Comparison of ENCODE assay signal across 27 mouse cellular contexts in the genomic region with DNA sequence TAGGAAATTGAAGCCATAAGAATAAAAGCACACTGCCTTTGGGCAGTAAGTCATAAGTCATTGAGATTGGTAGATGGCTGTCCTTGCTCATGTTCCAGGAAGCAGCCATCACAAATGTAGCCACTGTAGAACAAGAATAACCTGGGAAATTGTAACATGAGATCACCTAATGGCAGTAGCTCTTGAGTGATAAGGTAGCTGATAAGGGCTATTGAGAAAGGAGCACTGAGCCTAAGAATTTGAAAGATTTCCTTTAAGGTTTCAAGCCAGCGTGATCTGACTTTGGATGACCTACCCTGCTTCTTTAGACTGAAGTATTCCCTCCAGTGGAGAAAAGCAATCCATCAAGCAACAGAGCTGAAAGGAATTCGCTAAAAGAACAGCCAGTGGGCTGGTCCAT.
DNase-seq lines count a peak whose midpoint lies in the region; ATAC-seq and TF ChIP-seq lines count a peak whose summit lies in the region.
"Had no signal": no experiment of that assay in that cellular context is flagged by ENCODE, and none has a peak within 500 bp of the region (broad histone marks: within the 10 kb centered on the region; RNA-seq: fewer than 3 reads in every experiment).

No protein-coding gene starts in this region.

- no peak overlapping the region for H3K27ac ChIP-seq in lung, embryonic 14.5 days (ENCODE audit: low read depth)
- no peak overlapping the region for H3K27ac ChIP-seq in lung, postnatal 0 days (ENCODE audit: low read length)
- no peak overlapping the region for H3K27ac ChIP-seq in stomach, postnatal 0 days (replicated peaks)
- no peak overlapping the region for H3K27ac ChIP-seq in midbrain, embryonic 15.5 days
- H3K27ac ChIP-seq: embryonic facial prominence, embryonic 13.5 days; forebrain, embryonic 10.5 days; forebrain, embryonic 15.5 days; heart, adult 2 months; heart, embryonic 13.5 days; hindbrain, embryonic 10.5 days; limb, embryonic 10.5 days; limb, embryonic 15.5 days; liver, embryonic 13.5 days; midbrain, embryonic 12.5 days; stomach, embryonic 15.5 days had no signal

- no peak overlapping the region for H3K4me2 ChIP-seq in lung, embryonic 14.5 days
- no peak overlapping the region for H3K4me2 ChIP-seq in lung, postnatal 0 days (replicated peaks; ENCODE audit: low read depth, low read length)
- H3K4me2 ChIP-seq in stomach, postnatal 0 days (replicated peaks; ENCODE audit: low read depth): no peak overlapping the region
- no peak overlapping the region for H3K4me2 ChIP-seq in midbrain, embryonic 15.5 days
- H3K4me2 ChIP-seq: embryonic facial prominence, embryonic 13.5 days; forebrain, embryonic 15.5 days; heart, embryonic 13.5 days; limb, embryonic 15.5 days; liver, embryonic 13.5 days; midbrain, embryonic 12.5 days; stomach, embryonic 15.5 days had no signal

- no peaks in the 10 kb centered on the region for H3K4me1 ChIP-seq in lung, embryonic 14.5 days (ENCODE audit: insufficient read depth)
- no peaks in the 10 kb centered on the region for H3K4me1 ChIP-seq in lung, postnatal 0 days (ENCODE audit: insufficient read depth, low read depth, low read length)
- no peaks in the 10 kb centered on the region for H3K4me1 ChIP-seq in stomach, postnatal 0 days (replicated peaks; ENCODE audit: control insufficient read depth, insufficient read depth)
- peaks cover 3% of the 10 kb centered on the region; the same call in 1 of the 2 replicates for H3K4me1 ChIP-seq in midbrain, embryonic 15.5 days
- H3K4me1 ChIP-seq: embryonic facial prominence, embryonic 13.5 days; hindbrain, embryonic 10.5 days; limb, embryonic 15.5 days; liver, embryonic 13.5 days; midbrain, embryonic 12.5 days; stomach, embryonic 15.5 days had no signal

- 0 out of 2 replicates have a peak, but pooled peaks have one; percentile 3 for TF ChIP-seq CTCF in lung, embryonic 14.5 days (IDR thresholded peaks at IDR 0.05; ENCODE audit: low read depth)
- TF ChIP-seq CTCF in lung, postnatal 0 days (IDR thresholded peaks at IDR 0.05): no peak
- no peak for TF ChIP-seq CTCF in stomach, postnatal 0 days (IDR thresholded peaks at IDR 0.05; ENCODE audit: low read depth)

- H3K36me3 ChIP-seq in lung, embryonic 14.5 days (ENCODE audit: insufficient read depth): no peaks in the 10 kb centered on the region
- H3K36me3 ChIP-seq in lung, postnatal 0 days (ENCODE audit: insufficient read depth, low read length): no peaks in the 10 kb centered on the region
- H3K36me3 ChIP-seq in stomach, postnatal 0 days (ENCODE audit: control insufficient read depth, insufficient read depth, low read length): no peaks in the 10 kb centered on the region
- no peaks in the 10 kb centered on the region for H3K36me3 ChIP-seq in midbrain, embryonic 15.5 days (replicated peaks)
- H3K36me3 ChIP-seq: embryonic facial prominence, embryonic 13.5 days; forebrain, embryonic 10.5 days; forebrain, embryonic 15.5 days; heart, embryonic 13.5 days; hindbrain, embryonic 10.5 days; limb, embryonic 10.5 days; limb, embryonic 15.5 days; liver, embryonic 13.5 days; midbrain, embryonic 12.5 days; stomach, embryonic 15.5 days had no signal

- 17% methylated on average over 2 of the region's 2 CpGs for WGBS in lung, embryonic 14.5 days
- WGBS in lung, postnatal 0 days: 8% methylated on average over 2 of the region's 2 CpGs
- 9% methylated on average over 2 of the region's 2 CpGs for WGBS in stomach, postnatal 0 days
- WGBS in midbrain, embryonic 15.5 days: 82% methylated on average over 2 of the region's 2 CpGs

- H3K9ac ChIP-seq in lung, embryonic 14.5 days: no peak overlapping the region
- H3K9ac ChIP-seq in lung, postnatal 0 days (replicated peaks; ENCODE audit: low read depth): no peak overlapping the region
- H3K9ac ChIP-seq in stomach, postnatal 0 days (ENCODE audit: low read length): no peak overlapping the region
- H3K9ac ChIP-seq in midbrain, embryonic 15.5 days: no peak overlapping the region
- H3K9ac ChIP-seq: embryonic facial prominence, embryonic 13.5 days; forebrain, embryonic 15.5 days; heart, embryonic 13.5 days; limb, embryonic 15.5 days; liver, embryonic 13.5 days; midbrain, embryonic 12.5 days; stomach, embryonic 15.5 days had no signal

- H3K9me3 ChIP-seq in lung, embryonic 14.5 days (ENCODE audit: low read depth, low read length): no peaks in the 10 kb centered on the region
- no peaks in the 10 kb centered on the region for H3K9me3 ChIP-seq in lung, postnatal 0 days (ENCODE audit: low read length)
- H3K9me3 ChIP-seq in stomach, postnatal 0 days (ENCODE audit: control insufficient read depth, low read length): no peaks in the 10 kb centered on the region
- no peaks in the 10 kb centered on the region for H3K9me3 ChIP-seq in midbrain, embryonic 15.5 days
- H3K9me3 ChIP-seq: embryonic facial prominence, embryonic 13.5 days; forebrain, embryonic 10.5 days; forebrain, embryonic 15.5 days; heart, embryonic 13.5 days; hindbrain, embryonic 10.5 days; limb, embryonic 10.5 days; limb, embryonic 15.5 days; liver, embryonic 13.5 days; midbrain, embryonic 12.5 days; stomach, embryonic 15.5 days had no signal

- no peaks in the 10 kb centered on the region for H3K27me3 ChIP-seq in lung, embryonic 14.5 days (ENCODE audit: insufficient read depth, low read length)
- no peaks in the 10 kb centered on the region for H3K27me3 ChIP-seq in lung, postnatal 0 days (replicated peaks; ENCODE audit: insufficient read depth, low read length)
- H3K27me3 ChIP-seq in stomach, postnatal 0 days (ENCODE audit: control insufficient read depth, insufficient read depth, low read length): no peaks in the 10 kb centered on the region
- H3K27me3 ChIP-seq in midbrain, embryonic 15.5 days (replicated peaks): no peaks in the 10 kb centered on the region
- H3K27me3 ChIP-seq: embryonic facial prominence, embryonic 13.5 days; forebrain, embryonic 15.5 days; heart, embryonic 13.5 days; limb, embryonic 15.5 days; liver, embryonic 13.5 days; midbrain, embryonic 12.5 days; stomach, embryonic 15.5 days had no signal

- no peak overlapping the region for H3K4me3 ChIP-seq in lung, embryonic 14.5 days (ENCODE audit: low read depth, low read length)
- H3K4me3 ChIP-seq in lung, postnatal 0 days (ENCODE audit: low read depth, low read length): no peak overlapping the region
- no peak overlapping the region for H3K4me3 ChIP-seq in stomach, postnatal 0 days (ENCODE audit: low read depth, low read length)
- no peak overlapping the region for H3K4me3 ChIP-seq in midbrain, embryonic 15.5 days
- H3K4me3 ChIP-seq: embryonic facial prominence, embryonic 13.5 days; forebrain, embryonic 10.5 days; forebrain, embryonic 15.5 days; heart, adult 2 months; heart, embryonic 13.5 days; hindbrain, embryonic 10.5 days; limb, embryonic 10.5 days; limb, embryonic 15.5 days; liver, embryonic 13.5 days; midbrain, embryonic 12.5 days; stomach, embryonic 15.5 days had no signal

- peak; percentile 75; the same call in 1 of the 2 replicates for ATAC-seq in lung, embryonic 14.5 days (ENCODE audit: insufficient read depth)
- peak; percentile 74 for ATAC-seq in lung, postnatal 0 days
- ATAC-seq in stomach, postnatal 0 days (ENCODE audit: low FRiP score, low TSS enrichment): 0 out of 2 replicates have a peak, but pooled peaks have one; percentile 38
- ATAC-seq in midbrain, embryonic 15.5 days (replicated peaks): no peak
- ATAC-seq: forebrain, embryonic 15.5 days; hindbrain, embryonic 16.5 days had no signal

- TF ChIP-seq EP300 in lung, postnatal 0 days (IDR thresholded peaks at IDR 0.05): peak; percentile 58
- TF ChIP-seq EP300 in stomach, postnatal 0 days (optimal IDR thresholded peaks at IDR 0.05): no peak

- DNase-seq in kidney, adult 11 months: peak; percentile 3
- no peak for DNase-seq in kidney, postnatal 4 days
- DNase-seq in lung, embryonic 14.5 days: peak; percentile 36
- DNase-seq in lung, postnatal 14 days: no peak
- peak; percentile 48 for DNase-seq in lung, postnatal 0 days (ENCODE audit: low spot score)
- no peak for DNase-seq in stomach, postnatal 0 days (ENCODE audit: low spot score)
- DNase-seq: adrenal gland, postnatal 36 days; cerebellum, adult 18-20 months; cerebellum, postnatal 10 days; gastrocnemius, postnatal 25 days; heart, adult 2 months; heart, postnatal 14 days; layer of hippocampus, adult 9-11 months; liver, embryonic 13.5 days; right cerebral cortex, postnatal 14 days; thymus, postnatal 14 days had no signal

Comparison
In these comparisons a context has a peak if more than half of its experiments do, and no peak if none do; other contexts are left out.
1. DNase-seq: peak in kidney, adult 11 months (single experiment), lung, embryonic 14.5 days (single experiment) and lung, postnatal 0 days (single experiment); none in kidney, postnatal 4 days (0 of 2), lung, postnatal 14 days (single experiment) and stomach, postnatal 0 days (single experiment).